Mouse (Mus musculus): Measurements from ENCODE around the gene Sumo1.

GRCm38 (mm10) chr1:59670641-59671168 is at the start of gene Sumo1:
- TF ChIP-seq CTCF (IDR thresholded peaks at IDR 0.05; ENCODE audit: extremely low read depth, insufficient read length, insufficient replicate concordance, low read depth, low read length) = no peak
- peak; percentile 91 for TF ChIP-seq POLR2A (IDR thresholded peaks at IDR 0.05; ENCODE audit: low read depth, low read length)

All from small intestine, adult 2 months (tissue).